Mouse (Mus musculus) liver, postnatal 0 days (tissue): ENCODE measurements around the gene Zg16. TPM values are rescaled to one million over a fixed set of nuclear protein-coding genes. Genes with fewer than 3 reads are reported as not detected.

ENCODE experiments used
- ATAC-seq: fragments of 200-750 bp; cut with Nextera tagmentation; 2 replicates; pipeline ENCODE4 v1.8.0; 2017; ENCODE audit warnings: mild to moderate bottlenecking, moderate library complexity
- DNase-seq: peaks from one replicate; pipeline ENCODE4 v3.0.0-alpha.2; 2016
- H3K27ac ChIP-seq: fragments of 300-500 bp; sonication (generic); 2 replicates; pipeline ENCODE4 v1.5.1; 2014; ENCODE audit warnings: antibody characterized with exemption, moderate library complexity, mild to moderate bottlenecking, low read depth
- H3K27me3 ChIP-seq: fragments of 300-500 bp; sonication (generic); 2 replicates; pipeline ENCODE4 v1.6.1; 2014; ENCODE audit warnings: low read length, control low read depth, mixed read lengths; ENCODE audit not compliant: insufficient read depth
- H3K36me3 ChIP-seq: fragments of 300-500 bp; sonication (generic); replicated peaks from 2 replicates; pipeline ENCODE4 v1.6.1; 2014; ENCODE audit warnings: mild to moderate bottlenecking, control low read depth, low read length, moderate library complexity, mixed read lengths; ENCODE audit not compliant: insufficient read depth
- H3K4me1 ChIP-seq: fragments of 300-500 bp; sonication (generic); 2 replicates; pipeline ENCODE4 v1.6.1; 2014; ENCODE audit warnings: antibody characterized with exemption, mild to moderate bottlenecking, control low read depth; ENCODE audit not compliant: insufficient read depth
- H3K4me2 ChIP-seq: fragments of 300-500 bp; sonication (generic); 2 replicates; pipeline ENCODE4 v1.6.1; 2014; ENCODE audit warnings: low read depth, mild to moderate bottlenecking, low read length, moderate library complexity, mixed read lengths
- H3K4me3 ChIP-seq: fragments of 300-500 bp; sonication (generic); 2 replicates; pipeline ENCODE4 v1.5.1; 2014; ENCODE audit warnings: low read depth, low read length
- H3K9ac ChIP-seq: fragments of 300-500 bp; sonication (generic); replicated peaks from 2 replicates; pipeline ENCODE4 v1.6.1; 2014; ENCODE audit warnings: mild to moderate bottlenecking, moderate library complexity
- H3K9me3 ChIP-seq: fragments of 300-500 bp; sonication (generic); 2 replicates; pipeline ENCODE4 v1.6.1; 2016; ENCODE audit warnings: mild to moderate bottlenecking, control low read depth, low read length, mixed read lengths
- CTCF ChIP-seq: sonication (generic); IDR thresholded peaks from 2 replicates; pipeline ENCODE4 v1.5.1; 2016; ENCODE audit warnings: antibody characterized with exemption, low read depth
- EP300 ChIP-seq: IDR thresholded peaks from 2 replicates; pipeline ENCODE4 v1.6.1; 2016; ENCODE audit warnings: antibody characterized with exemption, low read depth, mild to moderate bottlenecking
- WGBS: fragments of 180-500 bp; shearing (Covaris S2); extraction: QIAGEN DNeasy Blood & Tissue Kit; methylation state at CpG from one replicate; pipeline ENCODE4 v1.1.7; 2014; ENCODE audit not compliant: insufficient replicate concordance; 5-methylcytosine and 5-hydroxymethylcytosine counted together
- polyA plus RNA-seq: library from polyadenylated mRNA; unstranded; fragments of >200 nt; fragmentation: Nextera tagmentation; extraction: Ambion mirVana; gene quantifications from 2 replicates; pipeline ENCODE4 v1.2.1, GENCODE M21; 2015

Zg16 gene
- polyA plus RNA-seq, 1 experiment from 2014 or later = 0.59 TPM

GRCm38 (mm10) chr7:127066317-127066716 lies 20.8 kb downstream of the Zg16 start:
- Histone ChIP-seq H3K9me3 (no peaks in the 10 kb centered on the region), H3K27ac (no peak overlapping the region), H3K4me3 (no peak overlapping the region), H3K27me3 (no peaks in the 10 kb centered on the region), H3K4me1 (0 out of 2 replicates have a peak, but pooled peaks cover 3% of the 10 kb centered on the region), H3K4me2 (no peak overlapping the region), H3K36me3 (no peaks in the 10 kb centered on the region), H3K9ac (no peak overlapping the region)
- ATAC-seq (no peak), DNase-seq (no peak)
- 70% methylated on average over 4 of the region's 4 CpGs for WGBS
- TF ChIP-seq CTCF = no peak
- no peak for TF ChIP-seq EP300

DNA sequence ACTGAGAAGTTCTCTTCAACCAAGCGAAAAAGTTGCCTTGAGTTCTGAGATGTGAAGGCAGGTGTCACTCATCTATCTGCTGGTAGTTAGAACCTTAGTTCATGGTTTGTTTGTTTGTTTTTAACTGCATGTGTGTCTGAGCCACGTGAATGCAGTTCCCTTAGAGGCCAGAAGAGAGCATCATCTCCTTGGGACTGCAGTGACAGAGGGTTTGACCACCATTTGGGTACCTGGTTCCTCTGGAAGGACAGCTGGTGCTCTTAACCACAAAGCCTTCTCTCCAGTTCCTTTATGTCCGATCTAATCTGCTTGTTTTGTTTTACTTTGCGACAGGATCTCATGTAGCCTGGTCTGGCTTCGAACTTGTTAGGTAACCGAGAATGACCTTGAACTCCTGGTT lies 21.6 kb downstream of the Zg16 start:
- ATAC-seq (no peak), DNase-seq (no peak)
- Histone ChIP-seq H3K27me3 (no peaks in the 10 kb centered on the region), H3K9ac (no peak overlapping the region), H3K4me1 (0 out of 2 replicates have a peak, but pooled peaks cover 3% of the 10 kb centered on the region), H3K4me3 (no peak overlapping the region), H3K4me2 (no peak overlapping the region), H3K9me3 (no peaks in the 10 kb centered on the region), H3K36me3 (no peaks in the 10 kb centered on the region), H3K27ac (no peak overlapping the region)
- WGBS = 75% methylated on average over 6 of the region's 6 CpGs
- TF ChIP-seq CTCF (peak; percentile 57), EP300 (no peak)

GRCm38 (mm10) chr7:127055026-127055585 lies 32.0 kb downstream of the Zg16 start:
- Histone ChIP-seq H3K9me3 (no peaks in the 10 kb centered on the region), H3K27me3 (no peaks in the 10 kb centered on the region), H3K4me3 (no peak overlapping the region), H3K9ac (no peak overlapping the region), H3K4me2 (no peak overlapping the region), H3K27ac (no peak overlapping the region), H3K36me3 (no peaks in the 10 kb centered on the region), H3K4me1 (no peaks in the 10 kb centered on the region)
- no peak for TF ChIP-seq CTCF
- no peak for TF ChIP-seq EP300
- 63% methylated on average over 5 of the region's 5 CpGs for WGBS
- DNase-seq (no peak), ATAC-seq (no peak)

DNA sequence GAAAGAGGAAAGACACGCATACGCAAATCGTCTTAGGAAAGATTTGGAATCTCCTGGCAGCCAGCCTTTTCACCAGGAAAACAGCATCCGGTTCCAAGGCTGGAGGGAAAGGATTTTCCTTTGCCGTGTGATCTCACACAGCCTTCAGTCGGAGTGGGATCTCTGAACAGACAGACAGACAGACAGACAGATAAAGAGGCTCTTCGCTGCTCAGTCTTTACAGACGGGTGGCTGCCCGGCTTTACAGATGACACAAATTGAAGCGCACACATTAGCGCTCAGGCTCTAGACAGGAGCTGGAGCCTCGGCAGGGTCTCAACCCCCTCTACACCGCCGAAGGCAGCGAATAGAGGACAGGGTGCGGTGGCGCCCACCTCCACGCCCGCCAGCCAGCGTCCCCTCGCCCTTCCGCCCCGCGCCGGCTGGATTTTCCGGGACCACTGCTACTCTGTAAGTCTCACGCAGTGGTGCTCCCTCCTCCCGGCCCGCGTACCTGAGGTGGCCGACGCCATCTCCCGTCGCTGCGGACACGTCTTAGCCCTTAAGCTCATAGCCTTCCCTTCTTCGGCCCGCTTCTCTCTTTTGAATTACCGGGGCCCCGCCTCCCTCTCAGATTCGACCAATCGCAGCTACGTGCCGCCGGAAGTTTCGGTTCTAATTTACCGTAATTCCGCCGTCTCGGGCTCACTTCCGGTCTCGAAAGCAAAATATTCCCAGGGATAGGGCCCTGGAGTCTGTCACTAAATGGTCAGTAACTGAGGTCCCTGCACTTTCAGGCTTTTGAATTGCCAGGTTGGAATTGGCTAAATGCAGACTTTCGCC lies 45.1 kb downstream of the Zg16 start, which contains the start of gene Kif22:
Kif22 (minus strand) TSS at position 621 of the 822 bp plus-strand sequence.
- DNase-seq (peak; percentile 92), ATAC-seq (peak; percentile 93)

DNA sequence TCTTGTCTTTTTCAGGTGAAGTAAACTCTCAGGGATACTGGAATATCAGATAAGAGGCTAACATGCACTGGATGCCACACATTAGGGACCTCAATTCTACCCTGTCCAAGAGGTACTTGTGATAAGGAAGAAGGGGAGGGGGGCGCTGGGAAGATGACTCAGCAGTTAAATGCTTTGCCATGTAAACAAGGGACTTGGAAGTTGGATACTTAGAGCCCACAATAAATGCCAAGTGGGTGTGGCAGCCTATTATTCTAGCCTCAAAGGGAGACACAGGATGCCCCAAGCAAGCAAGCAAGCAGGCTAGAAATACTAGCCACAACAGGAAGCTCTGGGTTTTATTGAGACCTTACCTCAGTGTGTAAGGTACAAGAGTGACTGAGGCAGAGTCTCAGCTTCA lies 55.9 kb downstream of the Zg16 start:
- Histone ChIP-seq H3K4me2 (no peak overlapping the region), H3K27me3 (no peaks in the 10 kb centered on the region), H3K4me1 (peaks cover 18% of the 10 kb centered on the region), H3K4me3 (no peak overlapping the region), H3K9ac (no peak overlapping the region), H3K27ac (no peak overlapping the region), H3K9me3 (no peaks in the 10 kb centered on the region), H3K36me3 (peaks cover 80% of the 10 kb centered on the region)
- ATAC-seq = no peak
- TF ChIP-seq CTCF = no peak
- TF ChIP-seq EP300 = no peak
- 82% methylated on average over 1 of the region's 1 CpGs for WGBS
- DNase-seq = no peak

More for the DNA sequence above, 45.1 kb downstream of the Zg16 start, which contains the start of gene Kif22:
- under 1% methylated on average over 53 of the region's 53 CpGs for WGBS
- H3K4me1 ChIP-seq = peaks cover 13% of the 10 kb centered on the region
- peak within 1 kb of the TSS; percentile 92 for H3K9ac ChIP-seq
- TF ChIP-seq CTCF = no peak
- TF ChIP-seq EP300 = peak; percentile 74
- H3K4me3 ChIP-seq = peak within 1 kb of the TSS; percentile 94
- no peaks in the 10 kb centered on the region for H3K27me3 ChIP-seq
- peak within 1 kb of the TSS; percentile 81 for H3K27ac ChIP-seq
- 0 out of 2 replicates have a peak, but pooled peaks cover 4% of the 10 kb centered on the region for H3K36me3 ChIP-seq
- H3K9me3 ChIP-seq = no peaks in the 10 kb centered on the region
- H3K4me2 ChIP-seq = peak within 1 kb of the TSS; percentile 71

GRCm38 (mm10) chr7:127030172-127030571 lies 57.0 kb downstream of the Zg16 start:
- no peaks in the 10 kb centered on the region for H3K9me3 ChIP-seq
- peaks cover 72% of the 10 kb centered on the region for H3K36me3 ChIP-seq
- 96% methylated on average over 1 of the region's 1 CpGs for WGBS
- H3K27me3 ChIP-seq = no peaks in the 10 kb centered on the region
- ATAC-seq = no peak
- DNase-seq = no peak
- H3K27ac ChIP-seq = peak overlapping the region; percentile 39
- H3K4me1 ChIP-seq = peaks cover 23% of the 10 kb centered on the region
- no peak overlapping the region for H3K9ac ChIP-seq
- no peak overlapping the region for H3K4me2 ChIP-seq
- no peak overlapping the region for H3K4me3 ChIP-seq
- TF ChIP-seq CTCF (no peak), EP300 (no peak)
